Mouse (Mus musculus): ENCODE data around the gene Tbc1d8.

- no peak for TF ChIP-seq EP300 (IDR thresholded peaks at IDR 0.05; ENCODE audit: insufficient read depth, low read depth, low read length)
- TF ChIP-seq POLR2A (IDR thresholded peaks at IDR 0.05; ENCODE audit: insufficient read depth, low read depth, low read length) = no peak
These were observed 138.4 kb downstream of the Tbc1d8 start for GRCm38 (mm10) chr1:39340156-39340555.

Data from heart, adult 2 months (tissue).